Mouse (Mus musculus) lung, postnatal 0 days (tissue): ENCODE measurements around the gene Hira.
"Not testable (repeated sequence)": the region's sequence is repeated elsewhere in the genome, so short reads cannot be mapped to it uniquely, and the experiment has no call there.

ENCODE experiments used
- CTCF ChIP-seq: IDR thresholded peaks from 2 replicates; pipeline ENCODE4 v1.5.1; 2016; ENCODE audit warnings: antibody characterized with exemption, mild to moderate bottlenecking
- EP300 ChIP-seq: IDR thresholded peaks from 2 replicates; pipeline ENCODE4 v1.6.1; 2016; ENCODE audit warnings: antibody characterized with exemption, mild to moderate bottlenecking, control low read depth

- TF ChIP-seq CTCF = peak; percentile 54
- TF ChIP-seq EP300 = not testable (repeated sequence)
These were observed 126.0 kb downstream of the Hira start for GRCm38 (mm10) chr16:19002610-19003389.
